Mouse (Mus musculus): ENCODE data around the gene Galnt7.

Gene Galnt7

DNA sequence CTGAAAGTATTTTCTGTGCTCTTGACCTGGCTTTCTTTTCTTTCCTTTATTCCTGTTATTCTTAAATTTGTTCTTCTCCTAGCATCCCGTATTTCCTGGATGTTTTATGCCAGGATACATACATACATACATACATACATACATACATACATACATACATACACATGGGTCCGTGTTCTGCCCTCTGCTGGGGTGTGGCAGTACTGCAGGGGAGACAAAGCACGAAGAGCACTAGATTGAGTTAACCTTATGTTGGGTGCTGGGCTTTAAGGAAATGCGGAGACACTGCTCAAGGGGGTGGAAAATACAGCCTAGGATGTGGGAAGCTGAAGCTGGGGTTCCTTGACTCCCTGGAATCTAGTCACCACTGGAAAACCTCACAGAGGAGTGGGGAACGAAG, 149.2 kb downstream of the Galnt7 start:
- DNase-seq (ENCODE audit: extremely low spot score, low spot score) = peak; percentile 79

DNA sequence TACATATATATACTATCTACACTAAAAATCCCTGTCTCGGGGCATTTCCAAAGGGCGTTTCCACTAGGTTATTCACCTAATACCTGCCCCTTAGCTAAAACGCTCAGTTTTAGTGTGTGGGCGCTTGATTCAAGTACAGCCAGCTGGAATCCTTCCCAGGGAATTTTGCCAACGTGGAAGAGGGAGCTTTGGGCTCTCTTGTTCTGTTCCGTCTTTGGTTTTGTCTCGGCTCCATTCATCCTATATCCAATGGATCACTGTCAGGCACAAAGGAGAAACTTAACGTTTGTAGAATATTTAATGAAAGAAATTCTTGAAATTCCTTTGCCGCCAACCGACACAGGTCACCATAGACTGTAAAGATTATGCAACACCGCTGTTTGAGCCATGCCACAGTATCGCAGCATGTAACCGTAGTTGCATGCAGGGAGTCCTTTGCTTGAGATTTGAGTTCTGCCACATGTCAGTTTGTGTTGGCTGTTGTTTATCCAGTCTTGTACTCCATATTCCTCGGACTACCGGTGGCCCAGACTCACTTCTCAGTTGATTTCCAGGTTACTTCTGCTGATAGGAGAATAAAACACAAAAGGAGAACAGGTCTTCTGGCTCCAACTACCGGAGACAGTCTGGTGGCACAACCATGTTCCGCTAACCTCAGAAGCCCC, 153.9 kb downstream of the Galnt7 start:
- peak; percentile 17 for DNase-seq (ENCODE audit: extremely low spot score, low spot score)

DNA sequence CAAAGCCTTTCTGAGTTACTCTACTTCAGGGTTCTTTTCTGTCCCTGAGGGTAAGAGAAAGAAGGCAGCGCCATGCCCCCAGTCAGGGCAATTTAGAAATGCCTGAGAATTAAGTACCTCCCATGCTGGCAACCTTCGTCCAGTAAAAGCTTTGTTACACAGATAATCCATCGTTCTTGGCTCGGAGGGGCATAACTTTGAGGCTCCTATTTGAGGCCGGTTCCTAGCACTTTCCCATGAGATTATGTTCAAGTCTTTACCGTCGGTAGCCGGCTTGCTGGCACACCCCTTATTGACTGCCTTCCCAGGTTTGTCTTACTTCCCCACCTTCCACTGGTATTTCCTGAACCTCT, 154.4 kb downstream of the Galnt7 start:
- DNase-seq (ENCODE audit: extremely low spot score, low spot score) = no peak

DNA sequence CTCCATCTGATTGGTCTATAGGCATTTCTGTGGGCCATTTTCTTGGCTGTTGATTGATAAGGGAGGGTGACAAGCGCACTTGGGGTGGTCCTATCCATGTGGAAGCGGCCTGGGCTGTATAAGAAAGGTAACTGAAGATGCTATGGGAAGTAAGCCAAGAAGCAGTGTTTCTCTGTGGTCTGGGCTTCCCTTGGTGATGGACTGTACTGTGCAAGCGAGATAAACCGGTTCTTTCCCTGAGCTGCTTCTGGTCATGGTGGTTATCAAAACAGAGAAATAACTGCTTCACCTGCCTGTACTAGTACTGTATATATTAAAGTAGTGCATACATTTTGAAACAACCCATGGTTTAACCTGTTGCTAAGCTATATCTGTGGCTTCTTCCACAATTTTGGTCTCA, 161.0 kb downstream of the Galnt7 start:
- DNase-seq (ENCODE audit: extremely low spot score, low spot score) = no peak

DNA sequence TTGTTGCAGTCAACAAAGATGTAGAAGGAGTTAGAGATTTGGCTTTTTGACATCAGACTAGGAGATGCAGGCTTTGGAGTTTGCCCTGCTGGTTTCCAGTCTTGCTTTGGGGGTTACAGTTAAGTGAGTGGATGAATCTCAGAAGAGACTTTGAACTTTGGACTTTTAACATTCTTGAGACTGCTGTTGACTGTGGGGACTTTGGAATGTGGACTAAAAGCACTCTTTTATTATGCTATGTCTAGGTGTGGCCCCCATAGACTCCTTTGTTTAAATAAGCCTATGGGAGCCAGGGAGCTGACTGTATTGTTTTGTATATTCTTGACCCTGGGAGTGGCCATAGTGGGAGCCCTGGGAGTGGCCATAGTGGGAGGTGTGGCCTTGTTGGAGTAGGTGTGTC, 162.9 kb downstream of the Galnt7 start:
- no peak for DNase-seq (ENCODE audit: extremely low spot score, low spot score)

DNA sequence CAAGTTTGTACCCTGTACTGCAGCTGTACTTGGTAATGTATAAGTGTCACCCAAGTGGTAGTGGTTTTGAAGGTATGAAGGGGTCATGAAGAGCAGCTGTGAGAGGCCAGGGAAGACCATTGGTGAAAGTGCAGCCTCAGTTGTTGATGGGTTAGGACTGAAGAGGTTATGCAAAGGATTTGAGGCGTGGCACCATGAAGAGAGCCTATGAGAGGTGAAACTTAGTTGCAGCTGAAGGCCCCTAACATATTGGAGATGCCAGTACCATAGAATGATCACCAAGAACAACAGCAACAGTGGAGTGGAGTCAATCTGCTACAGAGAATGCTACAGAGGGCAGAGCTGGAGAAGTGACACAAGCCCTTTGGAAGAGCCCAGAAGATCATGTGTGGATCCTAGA, 163.5 kb downstream of the Galnt7 start:
- DNase-seq (ENCODE audit: extremely low spot score, low spot score) = no peak

DNA sequence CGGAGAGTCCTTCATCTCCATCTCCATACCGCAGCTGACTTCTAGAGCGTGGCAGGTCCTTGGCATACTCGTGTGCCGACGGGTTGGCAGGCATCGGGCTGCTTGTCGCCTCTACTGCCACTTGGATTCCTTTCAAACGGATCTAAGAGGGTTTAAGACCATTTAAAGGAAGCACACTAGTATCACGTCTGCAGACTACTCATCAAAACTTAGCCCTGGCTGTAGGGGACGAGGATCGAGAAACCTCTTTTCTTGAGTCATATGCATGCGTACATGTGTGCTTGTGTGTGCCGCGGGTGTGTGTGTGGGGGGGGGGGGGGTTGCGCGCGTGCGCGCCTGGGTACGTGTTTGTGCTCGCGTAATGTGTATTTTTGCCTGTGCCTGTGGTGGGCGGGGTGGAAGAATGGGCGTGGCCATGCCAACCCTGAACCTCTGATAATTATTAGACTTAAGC, 164.5 kb downstream of the Galnt7 start:
- DNase-seq (ENCODE audit: extremely low spot score, low spot score) = peak; percentile 72

DNA sequence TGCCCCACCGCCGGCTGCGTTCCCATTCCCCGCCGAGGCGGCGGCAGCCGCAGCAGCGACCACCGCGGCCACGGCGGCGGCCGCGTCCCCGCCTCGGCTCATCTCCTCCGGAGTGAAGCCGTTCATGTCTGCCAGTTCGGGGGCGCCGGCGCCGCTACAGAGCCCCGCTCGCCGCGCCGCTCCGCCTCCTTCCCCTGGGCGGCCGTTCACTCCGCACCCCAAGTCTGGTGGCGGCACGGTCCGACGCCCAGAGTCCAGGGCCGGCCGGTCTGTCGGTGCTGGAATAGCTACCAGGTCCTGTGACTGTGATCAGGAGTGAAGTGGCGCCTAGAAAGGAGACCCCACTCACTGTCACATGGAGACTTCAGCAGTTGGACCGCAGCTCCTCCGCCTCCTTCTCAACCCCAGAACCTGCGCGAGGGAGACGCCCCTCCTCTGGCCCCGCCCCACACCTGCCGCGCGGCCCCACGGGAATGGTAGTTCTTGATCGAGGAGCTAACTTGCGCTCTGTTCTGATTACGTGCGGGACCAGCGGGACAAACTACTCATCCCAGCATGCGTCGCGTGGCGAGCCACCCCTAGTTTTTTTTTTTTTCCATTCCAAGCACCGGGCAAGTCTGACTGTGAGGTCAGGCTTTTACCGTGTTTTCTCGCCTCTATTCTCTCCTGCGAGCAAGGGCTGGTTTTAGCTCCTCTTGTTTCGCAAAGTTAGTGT, 165.2 kb downstream of the Galnt7 start, which contains the start of gene Sap30:
Sap30 (minus strand) TSS at position 420 of the 715 bp plus-strand sequence.
- peak; percentile 99 for DNase-seq (ENCODE audit: extremely low spot score, low spot score)

DNA sequence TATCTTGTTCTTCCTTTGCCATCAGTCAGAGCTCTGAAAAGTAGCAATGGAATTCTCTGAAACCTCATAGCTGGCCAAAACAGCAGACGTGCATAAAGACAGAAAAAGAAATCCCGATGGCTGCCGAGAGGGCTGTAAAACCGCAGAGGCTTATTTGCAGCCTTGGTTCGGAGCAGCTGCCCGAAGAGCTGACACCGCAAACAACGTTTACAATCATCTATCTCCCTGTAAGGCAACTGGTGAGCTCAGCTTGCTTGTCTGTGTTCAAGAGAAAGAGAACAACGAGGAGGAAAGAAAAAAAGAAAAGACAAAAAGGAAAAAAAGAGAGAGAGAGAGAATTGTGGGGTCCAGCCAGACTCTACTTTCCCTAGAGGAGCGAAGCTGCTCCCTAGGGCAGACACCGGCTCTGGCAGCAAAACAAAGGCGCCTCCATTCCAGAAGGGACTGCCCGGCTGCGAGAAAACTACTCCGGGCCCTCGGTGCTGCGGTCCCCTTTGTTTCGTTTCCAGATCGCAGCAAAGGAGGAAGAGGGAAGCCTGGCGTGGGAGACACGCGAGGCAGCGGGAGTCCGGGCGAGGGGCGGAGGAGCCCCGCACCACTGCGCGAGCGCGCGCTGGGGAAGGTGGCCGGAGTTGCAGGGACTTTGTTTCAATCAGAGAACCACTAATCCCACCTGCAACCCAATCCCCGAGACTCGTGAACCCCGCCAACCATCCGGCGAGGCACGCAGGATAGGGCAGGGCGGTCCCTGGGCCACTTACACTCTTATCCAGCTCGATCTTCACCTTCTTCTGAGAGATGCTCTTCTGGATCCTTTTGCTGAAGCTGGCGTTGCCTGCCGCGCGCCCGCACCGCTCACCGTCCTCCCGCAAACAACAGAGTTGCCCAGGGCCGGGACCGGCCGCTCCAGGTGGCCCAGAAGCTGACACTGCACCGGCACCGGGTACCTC, 166.1 kb downstream of the Galnt7 start:
- peak; percentile 84 for DNase-seq (ENCODE audit: extremely low spot score, low spot score)

DNA sequence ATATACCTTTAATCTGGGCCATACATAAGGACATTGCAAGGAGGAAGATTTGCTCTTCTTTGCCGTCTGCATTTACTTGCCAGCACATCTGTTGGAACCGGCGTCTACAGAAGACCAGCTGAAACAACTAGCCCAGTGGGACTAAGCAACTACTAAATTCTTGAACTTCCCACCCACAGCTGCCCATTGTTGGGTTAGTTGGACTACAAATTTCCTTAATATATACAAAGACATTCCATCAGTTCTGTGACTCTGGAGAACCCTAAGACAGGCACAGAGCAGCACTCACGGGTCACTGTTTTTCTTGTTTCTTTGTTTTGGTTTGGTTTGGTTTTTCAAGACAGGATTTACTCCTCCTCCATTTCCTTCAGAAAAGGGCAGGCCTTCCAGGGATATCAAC, 172.2 kb downstream of the Galnt7 start:
- no peak for DNase-seq (ENCODE audit: extremely low spot score, low spot score)

DNA sequence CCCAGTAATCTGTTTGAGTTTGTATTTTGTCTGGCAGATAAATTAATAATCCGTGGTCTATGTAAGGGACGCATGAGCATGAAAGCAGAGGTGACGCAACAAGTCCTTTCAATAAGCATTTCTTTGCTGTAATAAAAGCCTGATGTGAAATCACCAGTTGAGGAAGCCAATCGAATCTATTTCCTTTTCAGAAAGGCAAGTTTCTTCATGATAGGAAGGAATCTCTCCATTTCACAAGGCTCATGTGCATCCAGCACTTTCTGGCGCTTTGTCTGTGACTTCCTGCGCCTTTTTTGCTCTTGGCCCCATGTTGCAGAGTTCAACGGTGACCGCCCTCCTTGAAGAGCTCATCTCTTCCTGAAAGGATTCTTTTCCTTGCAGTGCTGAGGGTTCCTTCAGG, 173.1 kb downstream of the Galnt7 start:
- DNase-seq (ENCODE audit: extremely low spot score, low spot score) = no peak

DNA sequence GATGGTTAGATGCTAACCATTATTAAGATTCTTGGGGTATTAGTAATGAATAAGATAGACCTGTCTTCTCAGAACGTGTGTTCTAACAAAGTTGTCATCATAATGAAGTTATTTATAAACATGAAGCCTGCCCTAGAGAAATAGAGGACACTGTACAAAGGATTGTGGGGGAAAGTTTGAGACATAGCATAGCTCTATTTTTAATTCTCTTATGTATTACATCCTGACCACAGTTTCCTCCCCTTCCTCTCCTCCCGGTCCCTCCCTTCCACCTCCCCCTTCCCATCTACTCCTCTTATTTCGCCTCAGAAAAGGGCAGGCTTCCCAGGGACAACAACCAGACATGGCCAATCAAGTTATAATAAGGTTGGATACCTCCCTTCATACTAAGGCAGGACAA, 174.4 kb downstream of the Galnt7 start:
- no peak for DNase-seq (ENCODE audit: extremely low spot score, low spot score)

Measured in neural tube, embryonic 10.5 days (tissue).